Mouse (Mus musculus) forebrain, embryonic 10.5 days (tissue): ENCODE data around the gene Iqch. TPM values are rescaled to one million over a fixed set of nuclear protein-coding genes. Genes with fewer than 3 reads are reported as not detected.
"Not testable (repeated sequence)": the region's sequence is repeated elsewhere in the genome, so short reads cannot be mapped to it uniquely, and the experiment has no call there.

ENCODE experiments used
- DNase-seq: peaks from one replicate; pipeline ENCODE4 v3.0.0-alpha.2; 2017; ENCODE audit warnings: low spot score; ENCODE audit errors: extremely low spot score
- H3K27ac ChIP-seq: fragments of 300-500 bp; sonication (generic); 2 replicates; pipeline ENCODE4 v1.5.1; 2016; ENCODE audit warnings: mild to moderate bottlenecking
- H3K27me3 ChIP-seq: fragments of 300-500 bp; sonication (generic); 2 replicates; pipeline ENCODE4 v1.6.1; 2016; ENCODE audit warnings: mild to moderate bottlenecking; ENCODE audit not compliant: poor library complexity, severe bottlenecking
- H3K36me3 ChIP-seq: fragments of 300-500 bp; sonication (generic); replicated peaks from 2 replicates; pipeline ENCODE4 v1.6.1; 2016; ENCODE audit warnings: mild to moderate bottlenecking, moderate library complexity
- H3K4me1 ChIP-seq: fragments of 300-500 bp; sonication (generic); 2 replicates; pipeline ENCODE4 v1.6.1; 2016
- H3K4me3 ChIP-seq: fragments of 300-500 bp; sonication (generic); 2 replicates; pipeline ENCODE4 v1.5.1; 2016; ENCODE audit warnings: mild to moderate bottlenecking, moderate library complexity
- H3K9me3 ChIP-seq: fragments of 300-500 bp; sonication (generic); 2 replicates; pipeline ENCODE4 v1.6.1; 2016; ENCODE audit warnings: mild to moderate bottlenecking, moderate library complexity
- WGBS: fragments of 180-500 bp; shearing (Covaris S2); methylation state at CpG from one replicate; pipeline ENCODE4 v1.1.7; 2016; 5-methylcytosine and 5-hydroxymethylcytosine counted together
- polyA plus RNA-seq: library from polyadenylated mRNA; unstranded; fragments of >200 nt; fragmentation: Nextera tagmentation; extraction: Ambion mirVana; gene quantifications from 2 replicates; pipeline ENCODE4 v1.2.1, GENCODE M21; 2016

Gene Iqch
- polyA plus RNA-seq, 1 experiment from 2014 or later: 0.04 TPM

DNA sequence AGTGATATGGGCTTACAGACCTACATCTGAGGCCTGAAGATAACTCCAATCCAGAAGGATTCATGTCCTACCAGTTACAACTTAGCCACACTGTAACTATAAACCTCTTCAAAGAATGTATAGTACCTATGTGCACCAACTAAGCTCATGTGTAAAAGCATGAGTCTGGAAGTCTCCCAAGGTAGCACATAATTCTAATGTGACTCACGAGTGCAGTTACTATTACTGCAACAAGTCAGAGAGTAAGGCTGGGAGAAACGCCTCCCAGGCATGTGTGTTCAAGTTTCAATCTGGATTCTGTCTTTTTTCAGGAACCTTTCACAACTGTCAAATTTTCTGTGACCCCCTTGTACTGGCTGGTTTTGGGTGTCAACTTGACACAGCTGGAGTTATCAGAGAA lies 22.2 kb downstream of the Iqch start:
- Histone ChIP-seq H3K4me1 (peaks cover 7% of the 10 kb centered on the region; the same call in 1 of the 2 replicates), H3K9me3 (no peaks in the 10 kb centered on the region), H3K27me3 (no peaks in the 10 kb centered on the region), H3K4me3 (no peak overlapping the region), H3K36me3 (no peaks in the 10 kb centered on the region), H3K27ac (no peak overlapping the region)
- WGBS: 85% methylated on average over 2 of the region's 2 CpGs
- no peak for DNase-seq

DNA sequence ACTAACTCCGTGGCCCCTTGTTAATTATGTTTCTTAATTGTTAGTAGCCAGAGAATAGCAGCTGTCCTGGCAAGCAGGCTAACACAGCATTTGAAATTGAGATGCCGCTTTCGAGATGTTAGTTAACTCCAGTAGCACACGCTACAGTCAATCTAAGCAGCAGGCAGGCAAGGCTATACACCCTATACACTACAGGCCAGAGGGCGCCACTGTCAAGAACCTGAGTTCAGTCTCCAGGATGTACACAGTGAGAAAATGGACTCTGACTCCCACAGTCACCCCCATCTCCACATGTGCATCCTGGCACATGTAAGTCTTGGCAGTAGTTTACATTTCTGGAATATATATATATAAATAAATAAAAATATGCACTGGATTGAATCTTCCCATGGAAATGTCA lies 22.6 kb downstream of the Iqch start:
- DNase-seq: no peak
- Histone ChIP-seq H3K4me1 (peaks cover 7% of the 10 kb centered on the region; the same call in 1 of the 2 replicates), H3K27ac (no peak overlapping the region), H3K36me3 (no peaks in the 10 kb centered on the region), H3K4me3 (no peak overlapping the region), H3K27me3 (no peaks in the 10 kb centered on the region), H3K9me3 (no peaks in the 10 kb centered on the region)
- 85% methylated on average over 5 of the region's 5 CpGs for WGBS

- DNase-seq: no peak
- no peaks in the 10 kb centered on the region for H3K9me3 ChIP-seq
- no peaks in the 10 kb centered on the region for H3K27me3 ChIP-seq
- H3K27ac ChIP-seq: no peak overlapping the region
- no peak overlapping the region for H3K4me3 ChIP-seq
- WGBS: 86% methylated on average over 3 of the region's 3 CpGs
- peaks cover 7% of the 10 kb centered on the region; the same call in 1 of the 2 replicates for H3K4me1 ChIP-seq
- H3K36me3 ChIP-seq: no peaks in the 10 kb centered on the region
Measured at GRCm38 (mm10) chr9:63577469-63577868, 24.8 kb downstream of the Iqch start.

DNA sequence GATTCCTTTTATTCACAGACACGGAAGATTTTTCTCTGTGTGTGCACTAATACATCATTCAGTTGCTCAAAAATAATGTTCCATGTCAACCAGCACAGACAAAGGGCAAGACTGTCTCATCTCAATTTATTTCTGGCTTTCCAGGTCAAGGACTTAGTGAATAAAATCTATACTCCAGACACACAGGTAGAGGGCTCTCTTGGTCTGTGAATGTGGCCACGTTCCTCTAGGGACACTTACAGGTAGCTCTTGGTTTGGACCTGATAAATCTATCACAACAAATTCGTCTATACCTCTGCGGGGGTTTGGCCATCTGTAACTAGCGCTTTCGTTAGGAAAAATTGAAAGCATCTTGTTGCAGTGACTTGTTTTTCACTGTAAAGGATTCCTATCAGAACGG lies 29.4 kb downstream of the Iqch start:
- WGBS: 83% methylated on average over 7 of the region's 7 CpGs
- Histone ChIP-seq H3K36me3 (no peaks in the 10 kb centered on the region), H3K9me3 (no peaks in the 10 kb centered on the region), H3K4me3 (no peak overlapping the region), H3K4me1 (peaks cover 27% of the 10 kb centered on the region), H3K27me3 (0 out of 2 replicates have a peak, but pooled peaks cover 4% of the 10 kb centered on the region), H3K27ac (no peak overlapping the region)
- DNase-seq: no peak

- no peaks in the 10 kb centered on the region for H3K9me3 ChIP-seq
- H3K27me3 ChIP-seq: peaks cover 12% of the 10 kb centered on the region
- no peak for DNase-seq
- peaks cover 34% of the 10 kb centered on the region for H3K4me1 ChIP-seq
- 41% methylated on average over 6 of the region's 6 CpGs for WGBS
- H3K36me3 ChIP-seq: no peaks in the 10 kb centered on the region
- H3K27ac ChIP-seq: no peak overlapping the region
- no peak overlapping the region for H3K4me3 ChIP-seq
Measured at GRCm38 (mm10) chr9:63571895-63572294, 30.4 kb downstream of the Iqch start.

DNA sequence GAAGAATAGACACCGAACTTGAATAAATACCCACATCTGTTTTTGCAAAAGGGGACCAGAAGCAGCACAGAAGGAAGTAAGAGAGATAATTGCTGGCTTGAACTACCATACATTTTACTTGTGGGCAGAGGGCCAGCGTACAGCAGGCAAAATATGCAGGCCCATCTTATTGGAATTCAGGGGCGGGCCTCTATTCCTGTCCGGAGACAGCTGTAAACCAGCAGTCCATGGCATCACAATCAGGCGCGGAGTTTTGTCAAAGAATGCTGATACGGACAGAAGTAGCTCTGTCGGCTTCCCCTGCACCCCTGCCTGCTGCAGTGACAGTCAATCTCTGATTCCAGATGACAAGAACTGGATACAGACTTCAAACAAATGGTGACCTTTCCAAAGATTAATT lies 33.5 kb downstream of the Iqch start:
- no peak overlapping the region for H3K4me3 ChIP-seq
- H3K36me3 ChIP-seq: no peaks in the 10 kb centered on the region
- WGBS: 52% methylated on average over 8 of the region's 8 CpGs
- peaks cover 22% of the 10 kb centered on the region for H3K27me3 ChIP-seq
- H3K9me3 ChIP-seq: no peaks in the 10 kb centered on the region
- H3K27ac ChIP-seq: no peak overlapping the region
- no peak for DNase-seq
- H3K4me1 ChIP-seq: peaks cover 50% of the 10 kb centered on the region

GRCm38 (mm10) chr9:63568314-63568713 lies 34.0 kb downstream of the Iqch start:
- Histone ChIP-seq H3K9me3 (no peaks in the 10 kb centered on the region), H3K27me3 (peaks cover 27% of the 10 kb centered on the region), H3K27ac (no peak overlapping the region), H3K4me1 (peaks cover 50% of the 10 kb centered on the region), H3K4me3 (no peak overlapping the region), H3K36me3 (no peaks in the 10 kb centered on the region)
- 86% methylated on average over 6 of the region's 6 CpGs for WGBS
- DNase-seq: no peak

DNA sequence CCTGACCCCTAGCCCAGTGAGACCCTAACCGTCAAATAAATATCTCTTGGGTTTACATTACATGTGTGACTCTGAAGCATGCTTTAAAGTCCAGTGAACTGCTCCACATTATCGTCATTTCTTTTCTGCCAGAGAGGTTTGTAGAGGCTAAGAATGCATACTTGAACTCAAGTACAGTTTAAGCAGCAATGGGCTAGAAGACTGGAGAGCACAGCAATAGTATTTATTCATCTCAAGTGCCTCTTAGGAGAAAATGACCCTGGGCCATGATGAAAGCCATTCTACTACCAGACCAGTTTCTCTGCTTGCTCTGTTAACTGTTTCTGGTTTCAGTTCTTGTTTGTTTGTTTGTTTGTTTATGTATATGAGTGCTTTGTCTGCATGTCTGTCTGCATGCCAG lies 38.9 kb downstream of the Iqch start:
- H3K27ac ChIP-seq: no peak overlapping the region
- WGBS: 92% methylated on average over 2 of the region's 2 CpGs
- no peak overlapping the region for H3K4me3 ChIP-seq
- no peak for DNase-seq
- H3K9me3 ChIP-seq: no peaks in the 10 kb centered on the region
- H3K36me3 ChIP-seq: no peaks in the 10 kb centered on the region
- peaks cover 49% of the 10 kb centered on the region for H3K4me1 ChIP-seq
- H3K27me3 ChIP-seq: peaks cover 51% of the 10 kb centered on the region

- no peak for DNase-seq
- Histone ChIP-seq H3K4me1 (peaks cover 34% of the 10 kb centered on the region), H3K27me3 (peaks cover 40% of the 10 kb centered on the region), H3K36me3 (no peaks in the 10 kb centered on the region), H3K27ac (no peak overlapping the region), H3K9me3 (no peaks in the 10 kb centered on the region), H3K4me3 (no peak overlapping the region)
- WGBS: 66% methylated on average over 8 of the region's 8 CpGs
Measured at GRCm38 (mm10) chr9:63561931-63562330, 40.4 kb downstream of the Iqch start.

- peaks cover 13% of the 10 kb centered on the region for H3K4me1 ChIP-seq
- H3K36me3 ChIP-seq: no peaks in the 10 kb centered on the region
- peaks cover 12% of the 10 kb centered on the region for H3K27me3 ChIP-seq
- H3K4me3 ChIP-seq: no peak overlapping the region
- 90% methylated on average over 8 of the region's 8 CpGs for WGBS
- DNase-seq: peak; percentile 2
- no peaks in the 10 kb centered on the region for H3K9me3 ChIP-seq
- H3K27ac ChIP-seq: no peak overlapping the region
Measured at GRCm38 (mm10) chr9:63556933-63557332, 45.4 kb downstream of the Iqch start.

DNA sequence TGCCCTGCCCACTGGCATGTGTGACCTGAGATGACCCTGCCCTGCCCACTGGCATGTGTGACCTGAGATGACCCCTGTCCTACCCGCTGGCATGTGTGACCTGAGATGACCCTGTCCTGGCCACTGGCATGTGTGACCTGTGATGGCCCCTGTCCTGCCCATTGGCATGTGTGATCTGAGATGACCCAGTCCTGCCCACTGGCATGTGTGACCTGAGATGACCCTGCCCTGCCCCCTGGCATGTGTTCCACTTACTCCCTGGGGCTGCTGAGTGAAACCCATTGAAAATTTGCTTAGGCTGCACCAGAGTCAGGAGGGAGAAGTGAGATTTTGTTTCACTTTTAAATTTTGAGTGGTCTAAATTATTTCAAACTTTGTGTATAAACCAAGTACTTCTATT lies 46.0 kb downstream of the Iqch start:
- Histone ChIP-seq H3K4me3 (no peak overlapping the region), H3K9me3 (no peaks in the 10 kb centered on the region), H3K4me1 (peaks cover 7% of the 10 kb centered on the region; the same call in 1 of the 2 replicates), H3K27ac (no peak overlapping the region), H3K27me3 (peaks cover 9% of the 10 kb centered on the region), H3K36me3 (no peaks in the 10 kb centered on the region)
- whole genome bisulfite sequencing: 74% methylated on average over 1 of the region's 1 CpGs
- DNase-seq: no peak

DNA sequence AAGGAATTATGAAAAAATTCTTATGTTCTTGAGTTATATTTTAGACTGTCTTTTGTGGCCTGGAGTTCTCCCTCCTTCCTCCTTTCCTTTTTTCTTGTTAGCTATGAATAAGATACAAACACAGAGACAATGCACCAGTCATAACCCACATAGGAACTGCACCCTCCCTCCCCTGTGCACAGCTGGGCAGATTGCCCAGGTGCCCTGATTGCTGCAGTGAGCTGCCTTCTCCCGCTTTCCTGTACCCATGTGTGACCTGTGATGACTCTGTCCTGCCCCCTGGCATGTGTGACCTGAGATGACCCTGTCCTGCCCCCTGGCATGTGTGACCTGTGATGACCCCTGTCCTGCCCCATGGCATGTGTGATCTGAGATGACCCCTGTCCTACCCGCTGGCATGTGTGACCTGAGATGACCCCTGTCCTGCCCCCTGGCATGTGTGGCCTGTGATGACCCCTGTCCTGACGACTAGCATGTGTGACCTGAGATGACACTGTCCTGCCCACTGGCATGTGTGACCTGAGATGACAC lies 46.8 kb downstream of the Iqch start:
- H3K27ac ChIP-seq: no peak overlapping the region
- H3K27me3 ChIP-seq: peaks cover 7% of the 10 kb centered on the region
- no peak overlapping the region for H3K4me3 ChIP-seq
- WGBS: 66% methylated on average over 3 of the region's 3 CpGs
- no peak for DNase-seq
- H3K9me3 ChIP-seq: no peaks in the 10 kb centered on the region
- H3K4me1 ChIP-seq: peaks cover 6% of the 10 kb centered on the region; the same call in 1 of the 2 replicates
- no peaks in the 10 kb centered on the region for H3K36me3 ChIP-seq

DNA sequence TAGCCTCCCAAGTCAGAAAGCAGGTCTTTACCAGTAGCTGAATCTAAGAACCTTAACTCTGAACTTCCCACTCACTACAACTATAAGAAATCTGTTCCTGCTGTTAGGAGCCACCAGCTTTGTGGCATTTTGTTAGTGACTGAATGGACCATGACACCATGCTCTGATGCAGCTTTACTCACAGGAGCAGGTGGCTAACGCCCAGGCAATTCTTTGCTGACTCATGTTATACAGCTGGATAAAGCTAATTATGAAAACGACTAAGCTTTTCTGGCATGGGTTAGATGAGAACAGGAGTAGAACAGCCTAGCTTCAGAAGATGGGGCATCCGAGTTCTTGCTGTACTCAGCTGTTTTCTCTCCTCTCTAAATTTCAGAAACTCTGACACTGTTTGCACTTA lies 48.7 kb downstream of the Iqch start:
- 81% methylated on average over 3 of the region's 3 CpGs for WGBS
- Histone ChIP-seq H3K9me3 (no peaks in the 10 kb centered on the region), H3K4me1 (peaks cover 6% of the 10 kb centered on the region; the same call in 1 of the 2 replicates), H3K4me3 (no peak overlapping the region), H3K36me3 (no peaks in the 10 kb centered on the region), H3K27me3 (peaks cover 12% of the 10 kb centered on the region; the same call in 1 of the 2 replicates), H3K27ac (no peak overlapping the region)
- DNase-seq: no peak

DNA sequence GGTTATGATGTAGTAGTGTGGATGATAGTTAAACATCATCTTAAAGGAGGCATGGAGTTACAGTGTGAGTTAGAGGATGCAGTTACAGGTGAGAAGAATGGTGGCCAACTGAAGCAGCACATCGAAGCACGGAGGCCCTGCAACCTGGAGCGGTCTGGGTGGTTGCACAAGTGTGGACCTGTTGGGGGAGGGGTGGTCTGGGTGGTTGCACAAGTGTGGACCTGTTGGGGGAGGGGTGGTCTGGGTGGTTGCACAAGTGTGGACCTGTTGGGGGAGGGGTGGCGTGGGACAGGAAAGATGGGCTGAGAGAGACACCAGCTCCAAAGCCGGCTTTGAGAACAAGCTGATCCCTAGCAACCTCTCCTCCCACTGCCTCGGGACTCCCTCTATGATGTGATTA lies 51.6 kb downstream of the Iqch start:
- H3K9me3 ChIP-seq, H3K27ac ChIP-seq, H3K4me1 ChIP-seq, DNase-seq, H3K36me3 ChIP-seq, H3K4me3 ChIP-seq: not testable (repeated sequence)
- 83% methylated on average over 6 of the region's 6 CpGs for WGBS
- peaks cover 12% of the 10 kb centered on the region; the same call in 1 of the 2 replicates for H3K27me3 ChIP-seq
